Mouse (Mus musculus): ENCODE measurements around the gene Ntn4.

GRCm38 (mm10) chr10:93771931-93772465 lies 131.5 kb downstream of the Ntn4 start:
- TF ChIP-seq CTCF (IDR thresholded peaks at IDR 0.05; ENCODE audit: low read depth, low read length) (no peak), POLR2A (IDR thresholded peaks at IDR 0.05; ENCODE audit: borderline replicate concordance, low read depth, low read length) (no peak)
